Mouse (Mus musculus): ENCODE results near the gene Olfr776. TPM values are rescaled to one million over a fixed set of nuclear protein-coding genes. Genes with fewer than 3 reads are reported as not detected.
"Not testable (repeated sequence)": the region's sequence is repeated elsewhere in the genome, so short reads cannot be mapped to it uniquely, and the experiment has no call there.

Olfr776 gene
- not detected in 2 replicates for polyA plus RNA-seq (2016; fragmentation: Nextera tagmentation; extraction: Ambion mirVana)

- Histone ChIP-seq H3K27ac (replicated peaks) (no peak within 1 kb of the TSS), H3K4me1 (no peaks in the 10 kb centered on the region), H3K27me3 (ENCODE audit: low read depth, poor library complexity, severe bottlenecking) (no peaks in the 10 kb centered on the region), H3K9me3 (replicated peaks) (no peaks in the 10 kb centered on the region), H3K36me3 (no peaks in the 10 kb centered on the region), H3K4me3 (no peak within 1 kb of the TSS)
- DNase-seq (ENCODE audit: low spot score), result no peak
These were observed at the start of gene Olfr776 for GRCm38 (mm10) chr10:129258827-129259226. Olfr776 (plus strand) TSS chr10:129259127.

- DNase-seq (ENCODE audit: low spot score), result no peak
- H3K27me3 ChIP-seq (ENCODE audit: low read depth, poor library complexity, severe bottlenecking), result no peaks in the 10 kb centered on the region
- 81% methylated on average over 1 of the region's 1 CpGs for WGBS
- H3K9me3 ChIP-seq (replicated peaks), result 0 out of 2 replicates have a peak, but pooled peaks cover 4% of the 10 kb centered on the region
- H3K27ac ChIP-seq (replicated peaks), result no peak overlapping the region
- no peaks in the 10 kb centered on the region for H3K4me1 ChIP-seq
- H3K4me3 ChIP-seq, result no peak overlapping the region
- H3K36me3 ChIP-seq, result no peaks in the 10 kb centered on the region
These were observed 28.2 kb upstream of the Olfr776 start for GRCm38 (mm10) chr10:129230737-129231136.

- H3K4me3 ChIP-seq, result no peak within 1 kb of the TSS
- H3K9me3 ChIP-seq (replicated peaks), result 0 out of 2 replicates have a peak, but pooled peaks cover 4% of the 10 kb centered on the region
- 71% methylated on average over 2 of the region's 2 CpGs for WGBS
- no peaks in the 10 kb centered on the region for H3K27me3 ChIP-seq (ENCODE audit: low read depth, poor library complexity, severe bottlenecking)
- no peak for DNase-seq (ENCODE audit: low spot score)
- no peaks in the 10 kb centered on the region for H3K4me1 ChIP-seq
- no peaks in the 10 kb centered on the region for H3K36me3 ChIP-seq
- no peak within 1 kb of the TSS for H3K27ac ChIP-seq (replicated peaks)
These were observed 23.0 kb upstream of the Olfr776 start, which contains the start of gene Olfr774 for GRCm38 (mm10) chr10:129235904-129236303. Olfr774 (plus strand) TSS chr10:129236204.

GRCm38 (mm10) chr10:129248112-129248511 lies 10.8 kb upstream of the Olfr776 start, which contains the start of gene Olfr775:
Olfr775 (plus strand) TSS chr10:129248412.
- Histone ChIP-seq H3K9me3 (replicated peaks) (no peaks in the 10 kb centered on the region), H3K4me1 (no peaks in the 10 kb centered on the region), H3K4me3 (no peak within 1 kb of the TSS), H3K27ac (replicated peaks) (no peak within 1 kb of the TSS), H3K36me3 (no peaks in the 10 kb centered on the region), H3K27me3 (ENCODE audit: low read depth, poor library complexity, severe bottlenecking) (no peaks in the 10 kb centered on the region)
- DNase-seq (ENCODE audit: low spot score), result no peak
- 80% methylated on average over 3 of the region's 3 CpGs for WGBS

GRCm38 (mm10) chr10:129271081-129271535 lies 12.2 kb downstream of the Olfr776 start, which contains the start of gene Olfr777:
Olfr777 (minus strand) TSS chr10:129271485.
- Histone ChIP-seq H3K9me3 (replicated peaks) (no peaks in the 10 kb centered on the region), H3K4me1 (no peaks in the 10 kb centered on the region), H3K27me3 (ENCODE audit: low read depth, poor library complexity, severe bottlenecking) (no peaks in the 10 kb centered on the region), H3K4me3 (no peak within 1 kb of the TSS), H3K36me3 (no peaks in the 10 kb centered on the region), H3K27ac (replicated peaks) (no peak within 1 kb of the TSS)
- DNase-seq (ENCODE audit: low spot score), result no peak
- WGBS, result 94% methylated on average over 2 of the region's 2 CpGs

- not testable (repeated sequence) for H3K4me3 ChIP-seq; H3K9me3 ChIP-seq (replicated peaks); DNase-seq (ENCODE audit: low spot score); H3K4me1 ChIP-seq; H3K27ac ChIP-seq (replicated peaks); H3K27me3 ChIP-seq (ENCODE audit: low read depth, poor library complexity, severe bottlenecking); H3K36me3 ChIP-seq
- 76% methylated on average over 1 of the region's 1 CpGs for WGBS
These were observed 54.0 kb downstream of the Olfr776 start for GRCm38 (mm10) chr10:129312973-129313372.

GRCm38 (mm10) chr10:129313521-129313920 lies 54.6 kb downstream of the Olfr776 start:
- H3K4me1 ChIP-seq; H3K27me3 ChIP-seq (ENCODE audit: low read depth, poor library complexity, severe bottlenecking); H3K9me3 ChIP-seq (replicated peaks); DNase-seq (ENCODE audit: low spot score); H3K4me3 ChIP-seq; H3K36me3 ChIP-seq; H3K27ac ChIP-seq (replicated peaks): not testable (repeated sequence)
- no CpG with 5 or more reads among the region's 1 CpGs for WGBS

Other genes starting within 250 kb of the Olfr776 start
- gene Olfr763, start 248.3 kb upstream of the Olfr776 start, polyA plus RNA-seq (2016; fragmentation: Nextera tagmentation; extraction: Ambion mirVana), result not detected in 2 replicates
- not detected in 2 replicates for gene Olfr764-ps1, start 219.2 kb upstream of the Olfr776 start, polyA plus RNA-seq (2016; fragmentation: Nextera tagmentation; extraction: Ambion mirVana)
- not detected in 2 replicates for gene Olfr765, start 209.1 kb upstream of the Olfr776 start, polyA plus RNA-seq (2016; fragmentation: Nextera tagmentation; extraction: Ambion mirVana)
- not detected in 2 replicates for gene Olfr766-ps1, start 190.2 kb upstream of the Olfr776 start, polyA plus RNA-seq (2016; fragmentation: Nextera tagmentation; extraction: Ambion mirVana)
- gene Olfr767, start 176.2 kb upstream of the Olfr776 start, polyA plus RNA-seq (2016; fragmentation: Nextera tagmentation; extraction: Ambion mirVana), result not detected in 2 replicates
- not detected in 2 replicates for gene Olfr768, start 159.8 kb upstream of the Olfr776 start, polyA plus RNA-seq (2016; fragmentation: Nextera tagmentation; extraction: Ambion mirVana)
- not detected in 2 replicates for gene Olfr769, start 141.3 kb upstream of the Olfr776 start, polyA plus RNA-seq (2016; fragmentation: Nextera tagmentation; extraction: Ambion mirVana)
- not detected in 2 replicates for gene Olfr770, start 120.1 kb upstream of the Olfr776 start, polyA plus RNA-seq (2016; fragmentation: Nextera tagmentation; extraction: Ambion mirVana)
- not detected in 2 replicates for gene Olfr771, start 94.4 kb upstream of the Olfr776 start, polyA plus RNA-seq (2016; fragmentation: Nextera tagmentation; extraction: Ambion mirVana)
- gene Olfr772, start 81.2 kb upstream of the Olfr776 start, polyA plus RNA-seq (2016; fragmentation: Nextera tagmentation; extraction: Ambion mirVana), result not detected in 2 replicates
- not detected in 2 replicates for gene Olfr773, start 71.7 kb upstream of the Olfr776 start, polyA plus RNA-seq (2016; fragmentation: Nextera tagmentation; extraction: Ambion mirVana)
- gene Olfr774, start 22.9 kb upstream of the Olfr776 start, polyA plus RNA-seq (2016; fragmentation: Nextera tagmentation; extraction: Ambion mirVana), result not detected in 2 replicates
- gene Olfr775, start 10.7 kb upstream of the Olfr776 start, polyA plus RNA-seq (2016; fragmentation: Nextera tagmentation; extraction: Ambion mirVana), result not detected in 2 replicates
- not detected in 2 replicates for gene Olfr777, start 12.4 kb downstream of the Olfr776 start, polyA plus RNA-seq (2016; fragmentation: Nextera tagmentation; extraction: Ambion mirVana)
- not detected in 2 replicates for gene Olfr780, start 59.0 kb downstream of the Olfr776 start, polyA plus RNA-seq (2016; fragmentation: Nextera tagmentation; extraction: Ambion mirVana)
- not detected in 2 replicates for gene Olfr781, start 69.7 kb downstream of the Olfr776 start, polyA plus RNA-seq (2016; fragmentation: Nextera tagmentation; extraction: Ambion mirVana)
- not detected in 2 replicates for gene Olfr782, start 89.7 kb downstream of the Olfr776 start, polyA plus RNA-seq (2016; fragmentation: Nextera tagmentation; extraction: Ambion mirVana)
- 0.06 TPM in 1 of 2 replicates, not detected in the other for gene Olfr784, start 125.0 kb downstream of the Olfr776 start, polyA plus RNA-seq (2016; fragmentation: Nextera tagmentation; extraction: Ambion mirVana)
- not detected in 2 replicates for gene Olfr785, start 146.3 kb downstream of the Olfr776 start, polyA plus RNA-seq (2016; fragmentation: Nextera tagmentation; extraction: Ambion mirVana)
- not detected in 2 replicates for gene Olfr786, start 168.2 kb downstream of the Olfr776 start, polyA plus RNA-seq (2016; fragmentation: Nextera tagmentation; extraction: Ambion mirVana)
- gene Olfr787, start 202.7 kb downstream of the Olfr776 start, polyA plus RNA-seq (2016; fragmentation: Nextera tagmentation; extraction: Ambion mirVana), result not detected in 2 replicates
- gene Olfr788, start 211.9 kb downstream of the Olfr776 start, polyA plus RNA-seq (2016; fragmentation: Nextera tagmentation; extraction: Ambion mirVana), result not detected in 2 replicates
- gene Olfr789, start 225.6 kb downstream of the Olfr776 start, polyA plus RNA-seq (2016; fragmentation: Nextera tagmentation; extraction: Ambion mirVana), result not detected in 2 replicates
- not detected in 2 replicates for gene Olfr790, start 239.4 kb downstream of the Olfr776 start, polyA plus RNA-seq (2016; fragmentation: Nextera tagmentation; extraction: Ambion mirVana)